Mouse (Mus musculus): ENCODE results near the gene Olfr1199. TPM values are rescaled to one million over a fixed set of nuclear protein-coding genes. Genes with fewer than 3 reads are reported as not detected.

The Olfr1199 gene
- not detected in 2 replicates for polyA plus RNA-seq (2012; rRNA removed)
- polyA plus RNA-seq (2014; fragmentation: Nextera tagmentation; extraction: Ambion mirVana) = not detected in 2 replicates

- Histone ChIP-seq H3K36me3 (replicated peaks; ENCODE audit: control insufficient read depth, insufficient read depth, low read depth) (no peaks in the 10 kb centered on the region), H3K9me3 (ENCODE audit: control insufficient read depth, low read length) (no peaks in the 10 kb centered on the region), H3K27ac (no peak within 1 kb of the TSS), H3K4me1 (replicated peaks; ENCODE audit: control insufficient read depth in 2 of 2, insufficient read depth in 2 of 2, low read length in 1 of 2) (no peaks in the 10 kb centered on the region), H3K4me2 (ENCODE audit: low read depth) (no peak within 1 kb of the TSS), H3K4me3 (ENCODE audit: insufficient read depth in 1 of 2, low read depth in 2 of 2, low read length in 2 of 2) (no peak within 1 kb of the TSS), H3K27me3 (ENCODE audit: control insufficient read depth, insufficient read depth, low read length) (no peaks in the 10 kb centered on the region), H3K9ac (replicated peaks) (no peak within 1 kb of the TSS)
- WGBS (ENCODE audit: insufficient replicate concordance) = 58% methylated on average over 2 of the region's 2 CpGs
- TF ChIP-seq CTCF (IDR thresholded peaks at IDR 0.05; ENCODE audit: low read depth) (no peak), EP300 (IDR thresholded peaks at IDR 0.05; ENCODE audit: low read depth) (no peak)
- DNase-seq (ENCODE audit: low read depth in 3 of 3, low spot score in 3 of 3) (no peak), ATAC-seq (ENCODE audit: insufficient read depth) (no peak)
Observed at GRCm38 (mm10) chr2:88760369-88760768, at the start of gene Olfr1199. TSS of gene Olfr1199 (minus strand) at chr2:88760469.

DNA sequence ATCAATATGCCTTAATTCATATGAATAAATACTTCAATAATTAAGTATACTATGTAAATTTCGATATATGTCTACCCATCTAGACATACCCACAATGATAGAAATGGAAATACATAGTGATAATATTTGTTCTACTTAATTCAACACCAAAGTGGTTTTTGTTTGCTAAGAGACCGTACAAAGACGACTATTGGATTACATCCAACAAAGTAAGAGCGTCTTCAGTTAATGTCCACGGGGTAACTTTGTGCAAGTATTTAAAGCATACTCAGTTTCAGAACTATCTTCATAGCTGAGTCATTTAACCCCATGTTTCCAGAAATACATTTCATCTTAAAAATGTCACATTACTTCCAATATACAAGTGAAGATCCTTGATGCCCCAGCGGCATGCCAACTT, 32.5 kb upstream of the Olfr1199 start, which contains the start of gene Olfr1201:
TSS of gene Olfr1201 (plus strand) at position 301 of the 400 bp plus-strand sequence.
- Histone ChIP-seq H3K4me1 (replicated peaks; ENCODE audit: control insufficient read depth in 2 of 2, insufficient read depth in 2 of 2, low read length in 1 of 2) (no peaks in the 10 kb centered on the region), H3K4me3 (ENCODE audit: insufficient read depth in 1 of 2, low read depth in 2 of 2, low read length in 2 of 2) (no peak within 1 kb of the TSS), H3K27ac (no peak within 1 kb of the TSS), H3K4me2 (ENCODE audit: low read depth) (no peak within 1 kb of the TSS), H3K27me3 (ENCODE audit: control insufficient read depth, insufficient read depth, low read length) (no peaks in the 10 kb centered on the region), H3K9me3 (ENCODE audit: control insufficient read depth, low read length) (no peaks in the 10 kb centered on the region), H3K36me3 (replicated peaks; ENCODE audit: control insufficient read depth, insufficient read depth, low read depth) (no peaks in the 10 kb centered on the region), H3K9ac (replicated peaks) (no peak within 1 kb of the TSS)
- ATAC-seq (ENCODE audit: insufficient read depth) (no peak), DNase-seq (ENCODE audit: low read depth in 3 of 3, low spot score in 3 of 3) (no peak)
- no peak for TF ChIP-seq EP300 (IDR thresholded peaks at IDR 0.05; ENCODE audit: low read depth)
- TF ChIP-seq CTCF (IDR thresholded peaks at IDR 0.05; ENCODE audit: low read depth) = no peak
- WGBS (ENCODE audit: insufficient replicate concordance) = 67% methylated on average over 6 of the region's 6 CpGs

- Histone ChIP-seq H3K9me3 (ENCODE audit: control insufficient read depth, low read length) (no peaks in the 10 kb centered on the region), H3K27ac (no peak within 1 kb of the TSS), H3K36me3 (replicated peaks; ENCODE audit: control insufficient read depth, insufficient read depth, low read depth) (no peaks in the 10 kb centered on the region), H3K4me2 (ENCODE audit: low read depth) (no peak within 1 kb of the TSS), H3K9ac (replicated peaks) (no peak within 1 kb of the TSS), H3K4me1 (replicated peaks; ENCODE audit: control insufficient read depth in 2 of 2, insufficient read depth in 2 of 2, low read length in 1 of 2) (no peaks in the 10 kb centered on the region), H3K4me3 (ENCODE audit: insufficient read depth in 1 of 2, low read depth in 2 of 2, low read length in 2 of 2) (no peak within 1 kb of the TSS), H3K27me3 (ENCODE audit: control insufficient read depth, insufficient read depth, low read length) (no peaks in the 10 kb centered on the region)
- TF ChIP-seq EP300 (IDR thresholded peaks at IDR 0.05; ENCODE audit: low read depth) (no peak), CTCF (IDR thresholded peaks at IDR 0.05; ENCODE audit: low read depth) (no peak)
- ATAC-seq (ENCODE audit: insufficient read depth) = no peak
- WGBS (ENCODE audit: insufficient replicate concordance) = 55% methylated on average over 2 of the region's 2 CpGs
- DNase-seq (ENCODE audit: low read depth in 3 of 3, low spot score in 3 of 3) = no peak
Observed at GRCm38 (mm10) chr2:88770388-88770787, 10.1 kb upstream of the Olfr1199 start, which contains the start of gene Olfr1200. TSS of gene Olfr1200 (minus strand) at chr2:88770488.

- no peaks in the 10 kb centered on the region for H3K36me3 ChIP-seq (replicated peaks; ENCODE audit: control insufficient read depth, insufficient read depth, low read depth)
- H3K4me2 ChIP-seq (ENCODE audit: low read depth) = no peak within 1 kb of the TSS
- no peak for DNase-seq (ENCODE audit: low read depth in 3 of 3, low spot score in 3 of 3)
- H3K4me1 ChIP-seq (replicated peaks; ENCODE audit: control insufficient read depth in 2 of 2, insufficient read depth in 2 of 2, low read length in 1 of 2) = no peaks in the 10 kb centered on the region
- no peak within 1 kb of the TSS for H3K27ac ChIP-seq
- WGBS (ENCODE audit: insufficient replicate concordance) = 52% methylated on average over 2 of the region's 2 CpGs
- no peak for ATAC-seq (ENCODE audit: insufficient read depth)
- TF ChIP-seq CTCF (IDR thresholded peaks at IDR 0.05; ENCODE audit: low read depth) = no peak
- TF ChIP-seq EP300 (IDR thresholded peaks at IDR 0.05; ENCODE audit: low read depth) = no peak
- no peak within 1 kb of the TSS for H3K4me3 ChIP-seq (ENCODE audit: insufficient read depth in 1 of 2, low read depth in 2 of 2, low read length in 2 of 2)
- H3K9me3 ChIP-seq (ENCODE audit: control insufficient read depth, low read length) = no peaks in the 10 kb centered on the region
- H3K9ac ChIP-seq (replicated peaks) = no peak within 1 kb of the TSS
- H3K27me3 ChIP-seq (ENCODE audit: control insufficient read depth, insufficient read depth, low read length) = no peaks in the 10 kb centered on the region
Observed at GRCm38 (mm10) chr2:88751270-88751669, 9.0 kb downstream of the Olfr1199 start, which contains the start of gene Olfr1198. TSS of gene Olfr1198 (minus strand) at chr2:88751370.

- Histone ChIP-seq H3K27ac (no peak overlapping the region), H3K4me2 (ENCODE audit: low read depth) (no peak overlapping the region), H3K27me3 (ENCODE audit: control insufficient read depth, insufficient read depth, low read length) (no peaks in the 10 kb centered on the region), H3K36me3 (replicated peaks; ENCODE audit: control insufficient read depth, insufficient read depth, low read depth) (no peaks in the 10 kb centered on the region), H3K4me1 (replicated peaks; ENCODE audit: control insufficient read depth in 2 of 2, insufficient read depth in 2 of 2, low read length in 1 of 2) (no peaks in the 10 kb centered on the region), H3K9ac (replicated peaks) (no peak overlapping the region), H3K9me3 (ENCODE audit: control insufficient read depth, low read length) (no peaks in the 10 kb centered on the region), H3K4me3 (ENCODE audit: insufficient read depth in 1 of 2, low read depth in 2 of 2, low read length in 2 of 2) (no peak overlapping the region)
- WGBS (ENCODE audit: insufficient replicate concordance) = 53% methylated on average over 3 of the region's 3 CpGs
- no peak for TF ChIP-seq CTCF (IDR thresholded peaks at IDR 0.05; ENCODE audit: low read depth)
- no peak for TF ChIP-seq EP300 (IDR thresholded peaks at IDR 0.05; ENCODE audit: low read depth)
- DNase-seq (ENCODE audit: low read depth in 3 of 3, low spot score in 3 of 3) (no peak), ATAC-seq (ENCODE audit: insufficient read depth) (no peak)
Observed at GRCm38 (mm10) chr2:88743379-88743778, 16.9 kb downstream of the Olfr1199 start.

Measured in liver, embryonic 14.5 days (tissue).